Comparison of ENCODE assay signal across 9 mouse cellular contexts in the genomic region with DNA sequence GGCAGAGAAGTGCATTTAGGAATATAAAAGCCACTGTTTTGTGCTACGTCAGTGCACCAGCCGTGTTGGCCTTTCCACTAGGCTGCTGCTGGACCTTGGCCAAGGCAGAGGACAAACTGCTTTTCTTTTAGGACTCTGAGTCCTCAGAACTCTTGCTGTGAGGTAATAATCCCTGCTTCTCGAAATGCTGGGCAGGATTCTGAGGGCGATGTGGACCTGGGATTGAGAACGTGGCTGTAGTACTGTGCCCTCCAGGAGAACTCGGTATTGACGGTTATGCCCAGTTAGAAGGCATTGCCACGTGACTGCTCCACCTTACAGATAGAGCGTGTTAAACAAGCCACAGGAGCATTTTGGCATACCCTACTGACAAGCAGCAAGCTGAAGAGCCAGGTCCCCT.
A peak's percentile ranks its signal among the peaks of the same experiment; 100 is the strongest.
DNase-seq lines count a peak whose midpoint lies in the region; ATAC-seq lines count a peak whose summit lies in the region.
"Had no signal": no experiment of that assay in that cellular context is flagged by ENCODE, and none has a peak within 500 bp of the region (broad histone marks: within the 10 kb centered on the region; RNA-seq: fewer than 3 reads in every experiment).

No protein-coding gene starts in this region.

- no peaks in the 10 kb centered on the region for H3K27me3 ChIP-seq in forebrain, embryonic 14.5 days (replicated peaks; ENCODE audit: control insufficient read depth, insufficient read depth, low read length)
- H3K27me3 ChIP-seq in forebrain, embryonic 10.5 days (ENCODE audit: poor library complexity, severe bottlenecking) = peaks cover 89% of the 10 kb centered on the region

- H3K4me1 ChIP-seq in forebrain, embryonic 14.5 days (ENCODE audit: control insufficient read depth, insufficient read depth, low read length) = peaks cover 4% of the 10 kb centered on the region; the same call in 1 of the 2 replicates
- H3K4me1 ChIP-seq in forebrain, embryonic 10.5 days = peaks cover 19% of the 10 kb centered on the region

- no peaks in the 10 kb centered on the region for H3K9me3 ChIP-seq in forebrain, embryonic 14.5 days (replicated peaks; ENCODE audit: control insufficient read depth, low read length)
- H3K9me3 ChIP-seq in forebrain, embryonic 10.5 days = no peaks in the 10 kb centered on the region

- 36% methylated on average over 9 of the region's 9 CpGs for WGBS in forebrain, embryonic 14.5 days
- 86% methylated on average over 9 of the region's 9 CpGs for WGBS in forebrain, embryonic 10.5 days

- H3K36me3 ChIP-seq in forebrain, embryonic 14.5 days (ENCODE audit: control insufficient read depth, insufficient read depth, low read length) = no peaks in the 10 kb centered on the region
- H3K36me3 ChIP-seq in forebrain, embryonic 10.5 days (replicated peaks) = no peaks in the 10 kb centered on the region

- H3K27ac ChIP-seq in forebrain, embryonic 14.5 days (ENCODE audit: low read depth, low read length) = no peak overlapping the region
- no peak overlapping the region for H3K27ac ChIP-seq in forebrain, embryonic 10.5 days
- H3K27ac ChIP-seq: liver, embryonic 14.5 days had no signal

- ATAC-seq in forebrain, embryonic 14.5 days = no peak

- H3K9ac ChIP-seq in forebrain, embryonic 14.5 days (ENCODE audit: low read length) = no peak overlapping the region
- H3K9ac ChIP-seq: liver, embryonic 14.5 days had no signal

- H3K4me2 ChIP-seq in forebrain, embryonic 14.5 days (ENCODE audit: low read length) = no peak overlapping the region

- peak; percentile 49 for DNase-seq in forebrain, embryonic 14.5 days (ENCODE audit: low spot score)
- DNase-seq in forebrain, embryonic 10.5 days (ENCODE audit: extremely low spot score, low spot score) = no peak
- DNase-seq in urinary bladder, postnatal 14 days (ENCODE audit: low spot score) = peak; percentile 50
- no peak for DNase-seq in urinary bladder, postnatal 10 days (ENCODE audit: low spot score)
- peak; percentile 11 for DNase-seq in layer of hippocampus, adult 8-10 months (ENCODE audit: low spot score in 2 of 2)
- DNase-seq in skeletal muscle tissue, adult 2 months (ENCODE audit: low read depth, low spot score) = peak; percentile 55
- no peak for DNase-seq in MN1 (ENCODE audit: low spot score)
- no peak for DNase-seq in spleen, postnatal 4 days (ENCODE audit: low spot score in 2 of 2)

- H3K4me3 ChIP-seq in forebrain, embryonic 14.5 days (ENCODE audit: low read depth, low read length) = no peak overlapping the region
- no peak overlapping the region for H3K4me3 ChIP-seq in forebrain, embryonic 10.5 days

Comparison
In these comparisons a context has a peak if more than half of its experiments do, and no peak if none do; other contexts are left out.
1. DNase-seq: peak in forebrain, embryonic 14.5 days (single experiment), urinary bladder, postnatal 14 days (single experiment), layer of hippocampus, adult 8-10 months (2 of 2) and skeletal muscle tissue, adult 2 months (single experiment); none in forebrain, embryonic 10.5 days (single experiment), urinary bladder, postnatal 10 days (single experiment), MN1 (single experiment) and spleen, postnatal 4 days (0 of 2).